Mouse (Mus musculus): ENCODE data around the gene Pomgnt2. TPM values are rescaled to one million over a fixed set of nuclear protein-coding genes. Genes with fewer than 3 reads are reported as not detected.
"Not testable (repeated sequence)": the region's sequence is repeated elsewhere in the genome, so short reads cannot be mapped to it uniquely, and the experiment has no call there.

Pomgnt2 gene
- polyA plus RNA-seq, 1 experiment from 2014 or later = 29.4 TPM

DNA sequence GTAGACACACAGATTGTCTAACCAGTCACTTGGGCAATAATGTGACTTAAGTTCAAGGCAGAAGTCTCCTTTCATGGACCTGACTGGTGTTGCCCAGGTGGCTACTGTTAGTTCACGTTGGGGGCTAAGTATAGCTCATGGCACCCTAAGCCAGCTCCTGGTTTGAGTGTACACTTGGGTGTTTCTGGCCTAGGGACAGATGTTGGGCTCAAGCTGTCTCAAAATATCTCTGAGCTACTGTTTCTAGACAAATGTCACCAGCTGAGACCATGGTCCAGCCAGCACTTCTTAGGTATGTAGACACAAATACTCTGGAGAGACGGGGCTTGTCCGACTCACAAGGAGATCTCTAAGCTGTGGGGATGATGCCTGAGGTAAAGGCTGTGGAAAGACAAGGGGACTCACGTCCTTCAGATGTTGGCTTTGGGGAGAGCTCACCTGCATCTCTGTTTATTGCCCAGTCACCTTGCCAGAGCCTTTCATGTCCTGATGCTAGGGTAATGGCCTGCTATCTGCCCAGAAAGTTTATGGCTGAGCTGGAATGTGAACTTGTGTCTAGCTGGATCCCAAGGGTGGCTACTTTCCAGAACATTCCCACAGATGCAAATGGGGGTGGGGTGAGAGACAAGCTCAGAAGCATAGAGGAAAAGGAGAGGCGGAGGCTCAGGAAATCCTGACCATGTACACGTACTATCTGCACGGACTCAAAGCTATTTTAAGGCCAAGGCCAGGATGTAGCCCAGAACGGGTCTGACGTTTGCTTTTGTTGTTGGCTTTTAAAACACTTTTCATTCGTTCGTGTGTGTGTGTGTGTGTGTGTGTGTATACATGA is 31.2 kb upstream of the Pomgnt2 start:
- Histone ChIP-seq H3K36me3 (replicated peaks; ENCODE audit: control insufficient read depth, insufficient read depth) (no peaks in the 10 kb centered on the region), H3K27ac (peak overlapping the region; percentile 33; the same call in 1 of the 2 replicates), H3K4me1 (replicated peaks; ENCODE audit: control insufficient read depth, insufficient read depth, low read length) (peaks cover 6% of the 10 kb centered on the region; the same call in 1 of the 2 replicates), H3K9ac (no peak overlapping the region), H3K4me3 (replicated peaks; ENCODE audit: low read length) (no peak overlapping the region), H3K9me3 (ENCODE audit: control insufficient read depth, low read length) (no peaks in the 10 kb centered on the region), H3K4me2 (replicated peaks) (no peak overlapping the region), H3K27me3 (ENCODE audit: control insufficient read depth, insufficient read depth, low read length) (no peaks in the 10 kb centered on the region)
- ATAC-seq (ENCODE audit: low FRiP score) (no peak), DNase-seq (ENCODE audit: low spot score) (no peak)
- WGBS = 82% methylated on average over 11 of the region's 11 CpGs

DNA sequence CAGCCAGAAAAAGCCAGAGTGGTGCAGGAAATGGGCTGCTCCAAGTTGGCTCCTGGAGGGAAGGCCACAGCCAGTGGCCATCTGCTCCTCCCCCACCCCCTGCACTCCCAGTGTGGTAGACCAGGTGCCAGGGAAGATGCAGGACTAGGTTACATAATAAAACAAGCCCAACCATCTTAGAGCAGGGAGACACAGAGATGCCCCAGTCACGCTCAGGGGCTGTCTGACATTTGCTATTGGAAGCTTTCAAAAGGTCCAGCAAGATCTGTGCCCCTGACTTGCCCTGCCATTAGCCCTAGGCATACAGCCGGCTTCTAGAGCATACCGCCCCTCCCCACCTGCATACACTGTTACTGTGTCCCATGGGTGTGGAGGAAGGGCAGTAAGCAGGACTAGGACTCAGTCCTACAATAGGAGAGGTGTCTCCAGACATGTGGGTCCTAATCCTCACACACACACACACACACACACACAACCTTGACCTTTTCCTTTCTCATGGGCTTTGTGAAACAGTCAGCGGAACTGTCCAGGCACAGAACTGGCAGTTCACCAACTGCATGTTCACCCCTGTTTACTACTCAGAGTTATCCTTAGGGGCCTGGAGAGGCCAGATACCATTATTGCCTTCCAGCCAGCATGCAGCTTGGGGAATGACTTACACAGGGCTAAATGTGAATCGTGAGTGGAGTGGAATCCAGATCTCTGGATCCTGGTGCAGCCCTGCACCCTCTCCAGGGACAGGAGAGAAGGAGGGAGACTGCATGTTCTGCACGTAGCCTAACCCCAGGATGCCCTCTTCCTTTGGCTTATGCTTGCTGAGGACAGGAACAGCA is 30.4 kb upstream of the Pomgnt2 start:
- H3K9ac ChIP-seq = no peak overlapping the region
- WGBS = 61% methylated on average over 6 of the region's 6 CpGs
- no peak overlapping the region for H3K4me3 ChIP-seq (replicated peaks; ENCODE audit: low read length)
- DNase-seq (ENCODE audit: low spot score) (no peak), ATAC-seq (ENCODE audit: low FRiP score) (0 out of 2 replicates have a peak, but pooled peaks have one; percentile 42)
- no peaks in the 10 kb centered on the region for H3K27me3 ChIP-seq (ENCODE audit: control insufficient read depth, insufficient read depth, low read length)
- H3K9me3 ChIP-seq (ENCODE audit: control insufficient read depth, low read length) = no peaks in the 10 kb centered on the region
- H3K4me1 ChIP-seq (replicated peaks; ENCODE audit: control insufficient read depth, insufficient read depth, low read length) = peaks cover 6% of the 10 kb centered on the region; the same call in 1 of the 2 replicates
- no peaks in the 10 kb centered on the region for H3K36me3 ChIP-seq (replicated peaks; ENCODE audit: control insufficient read depth, insufficient read depth)
- H3K27ac ChIP-seq = no peak overlapping the region
- H3K4me2 ChIP-seq (replicated peaks) = no peak overlapping the region

DNA sequence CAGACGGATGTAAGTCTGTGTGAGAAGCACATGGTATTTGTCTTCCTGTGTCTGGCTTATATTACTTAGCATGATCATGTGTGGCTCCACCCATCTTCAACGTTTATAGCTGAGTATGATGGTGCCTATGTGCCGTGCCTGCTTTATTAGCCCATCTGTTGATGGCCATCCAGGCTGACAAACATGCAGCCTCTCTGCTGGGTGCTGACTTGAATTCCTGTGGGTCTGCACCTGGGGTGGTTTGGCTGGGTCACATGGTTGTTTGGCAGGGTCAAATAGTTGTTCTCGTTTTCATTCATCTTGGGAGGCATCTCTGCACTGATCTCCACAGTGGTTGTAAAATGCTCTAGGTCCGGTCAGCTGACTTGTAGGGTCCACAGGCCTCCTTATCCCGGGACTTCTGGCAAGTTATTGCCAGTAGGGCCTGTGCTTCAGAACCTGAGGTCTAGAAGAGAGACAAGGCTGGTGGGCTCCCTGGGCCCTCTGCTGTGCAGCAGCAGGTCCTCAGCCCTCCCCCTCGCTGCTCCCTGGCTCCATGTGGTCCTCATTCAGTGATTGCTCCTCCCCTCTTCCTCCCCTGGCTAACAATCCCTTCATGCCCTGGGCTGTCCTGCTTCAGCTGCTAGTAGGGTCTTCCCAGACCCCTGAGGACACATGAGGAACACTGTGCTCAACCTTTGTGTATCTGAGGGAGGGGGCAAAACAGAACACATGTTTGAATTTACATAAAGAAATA is 29.1 kb upstream of the Pomgnt2 start:
- DNase-seq (ENCODE audit: low spot score) = no peak
- no peak overlapping the region for H3K9ac ChIP-seq
- no peaks in the 10 kb centered on the region for H3K36me3 ChIP-seq (replicated peaks; ENCODE audit: control insufficient read depth, insufficient read depth)
- no peak overlapping the region for H3K4me3 ChIP-seq (replicated peaks; ENCODE audit: low read length)
- no peak overlapping the region for H3K4me2 ChIP-seq (replicated peaks)
- no peaks in the 10 kb centered on the region for H3K9me3 ChIP-seq (ENCODE audit: control insufficient read depth, low read length)
- H3K27ac ChIP-seq = no peak overlapping the region
- ATAC-seq (ENCODE audit: low FRiP score) = no peak
- peaks cover 6% of the 10 kb centered on the region; the same call in 1 of the 2 replicates for H3K4me1 ChIP-seq (replicated peaks; ENCODE audit: control insufficient read depth, insufficient read depth, low read length)
- no peaks in the 10 kb centered on the region for H3K27me3 ChIP-seq (ENCODE audit: control insufficient read depth, insufficient read depth, low read length)
- 61% methylated on average over 7 of the region's 7 CpGs for WGBS

DNA sequence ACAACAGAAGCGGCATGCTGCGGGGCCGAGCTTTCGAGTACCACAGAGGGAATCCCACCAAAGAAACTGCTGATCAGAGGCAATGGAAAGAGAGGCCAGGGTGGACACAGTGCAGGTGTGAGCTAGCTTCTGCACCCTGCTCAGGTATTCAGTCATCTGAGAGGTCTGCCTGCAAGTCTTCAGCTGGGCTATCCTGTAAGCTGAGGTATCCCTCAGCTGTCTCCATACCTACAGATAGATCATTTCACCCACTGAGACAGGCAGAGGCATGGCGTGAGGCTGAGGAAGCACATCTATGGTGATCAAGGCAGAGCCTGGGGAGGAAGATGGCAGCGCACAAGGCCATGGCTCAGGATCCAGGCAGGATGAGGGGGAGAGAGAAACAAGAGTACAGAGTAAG is 27.5 kb upstream of the Pomgnt2 start:
- peaks cover 2% of the 10 kb centered on the region for H3K4me1 ChIP-seq (replicated peaks; ENCODE audit: control insufficient read depth, insufficient read depth, low read length)
- no peak overlapping the region for H3K4me2 ChIP-seq (replicated peaks)
- no peaks in the 10 kb centered on the region for H3K9me3 ChIP-seq (ENCODE audit: control insufficient read depth, low read length)
- no peak for ATAC-seq (ENCODE audit: low FRiP score)
- WGBS = 92% methylated on average over 6 of the region's 6 CpGs
- no peak for DNase-seq (ENCODE audit: low spot score)
- H3K27me3 ChIP-seq (ENCODE audit: control insufficient read depth, insufficient read depth, low read length) = no peaks in the 10 kb centered on the region
- H3K4me3 ChIP-seq (replicated peaks; ENCODE audit: low read length) = no peak overlapping the region
- H3K27ac ChIP-seq = no peak overlapping the region
- H3K9ac ChIP-seq = no peak overlapping the region
- no peaks in the 10 kb centered on the region for H3K36me3 ChIP-seq (replicated peaks; ENCODE audit: control insufficient read depth, insufficient read depth)

DNA sequence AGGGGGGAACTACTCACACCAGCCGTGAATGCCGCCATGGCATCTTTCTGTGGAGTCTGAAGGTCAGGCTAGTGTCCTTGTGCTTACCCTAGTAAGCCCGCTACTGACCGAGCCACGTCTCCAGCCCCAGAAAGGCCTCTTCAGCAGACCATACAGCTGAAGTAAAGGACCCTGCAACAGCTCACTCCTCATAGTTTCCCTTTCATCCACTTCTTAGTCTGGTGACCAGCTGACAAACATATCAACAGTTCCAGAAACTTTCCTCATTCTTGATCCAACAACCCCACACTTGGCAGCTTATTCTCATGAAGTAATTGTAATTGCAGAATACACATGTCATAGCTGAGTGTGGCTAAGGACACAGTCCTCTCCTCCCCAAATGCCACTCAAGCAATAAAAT is 27.0 kb upstream of the Pomgnt2 start:
- no peak for DNase-seq (ENCODE audit: low spot score)
- Histone ChIP-seq H3K36me3 (replicated peaks; ENCODE audit: control insufficient read depth, insufficient read depth) (no peaks in the 10 kb centered on the region), H3K4me1 (replicated peaks; ENCODE audit: control insufficient read depth, insufficient read depth, low read length) (peaks cover 8% of the 10 kb centered on the region), H3K27ac (no peak overlapping the region), H3K27me3 (ENCODE audit: control insufficient read depth, insufficient read depth, low read length) (no peaks in the 10 kb centered on the region), H3K4me2 (replicated peaks) (no peak overlapping the region), H3K4me3 (replicated peaks; ENCODE audit: low read length) (no peak overlapping the region), H3K9me3 (ENCODE audit: control insufficient read depth, low read length) (no peaks in the 10 kb centered on the region), H3K9ac (no peak overlapping the region)
- ATAC-seq (ENCODE audit: low FRiP score) = no peak
- WGBS = 83% methylated on average over 5 of the region's 5 CpGs

DNA sequence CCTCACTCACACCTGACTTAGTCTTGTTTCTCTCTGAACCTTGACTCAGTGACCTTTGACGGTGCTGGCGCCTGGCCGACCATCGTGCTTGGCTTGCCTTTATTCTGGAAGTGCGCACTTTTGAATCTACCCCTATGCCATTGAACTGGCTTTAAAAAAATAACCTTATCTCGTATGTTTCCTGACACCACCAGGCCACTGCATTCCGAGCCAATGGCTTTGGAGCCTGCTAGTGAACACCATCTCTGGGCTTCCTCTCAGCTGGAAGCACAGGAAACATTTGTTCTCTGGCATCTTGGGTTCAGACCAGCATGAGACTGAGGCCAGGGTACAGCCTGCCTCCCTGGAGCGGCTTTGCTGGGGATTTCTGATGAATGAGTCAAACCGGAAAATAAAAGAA is 25.9 kb upstream of the Pomgnt2 start:
- H3K27ac ChIP-seq = no peak overlapping the region
- H3K4me2 ChIP-seq (replicated peaks) = no peak overlapping the region
- no peaks in the 10 kb centered on the region for H3K9me3 ChIP-seq (ENCODE audit: control insufficient read depth, low read length)
- no peaks in the 10 kb centered on the region for H3K36me3 ChIP-seq (replicated peaks; ENCODE audit: control insufficient read depth, insufficient read depth)
- DNase-seq (ENCODE audit: low spot score) (no peak), ATAC-seq (ENCODE audit: low FRiP score) (no peak)
- H3K9ac ChIP-seq = no peak overlapping the region
- no peaks in the 10 kb centered on the region for H3K27me3 ChIP-seq (ENCODE audit: control insufficient read depth, insufficient read depth, low read length)
- no peak overlapping the region for H3K4me3 ChIP-seq (replicated peaks; ENCODE audit: low read length)
- 67% methylated on average over 9 of the region's 9 CpGs for WGBS
- peaks cover 9% of the 10 kb centered on the region for H3K4me1 ChIP-seq (replicated peaks; ENCODE audit: control insufficient read depth, insufficient read depth, low read length)

DNA sequence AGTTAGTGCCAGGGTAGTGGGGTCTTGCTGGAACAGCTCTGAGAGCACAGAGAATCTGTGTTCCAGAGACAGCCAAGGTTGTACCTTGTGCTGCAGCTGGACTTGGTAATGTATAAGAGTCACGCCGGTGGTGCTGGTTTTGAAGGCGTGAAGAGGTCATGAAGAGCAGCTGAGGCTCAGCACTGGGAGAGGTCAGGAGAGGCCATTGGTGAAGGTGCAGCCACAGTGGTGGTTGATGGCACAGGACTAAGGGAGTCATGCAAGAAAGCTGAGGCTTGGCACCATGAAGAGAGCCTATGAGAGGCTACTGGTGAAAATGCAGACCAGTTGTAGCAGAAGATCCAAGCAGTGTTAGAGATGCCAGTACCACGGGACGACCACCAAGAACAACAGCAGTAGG is 24.7 kb upstream of the Pomgnt2 start:
- H3K9me3 ChIP-seq (ENCODE audit: control insufficient read depth, low read length) = no peaks in the 10 kb centered on the region
- H3K4me3 ChIP-seq (replicated peaks; ENCODE audit: low read length) = no peak overlapping the region
- no peak overlapping the region for H3K4me2 ChIP-seq (replicated peaks)
- H3K27me3 ChIP-seq (ENCODE audit: control insufficient read depth, insufficient read depth, low read length) = no peaks in the 10 kb centered on the region
- H3K27ac ChIP-seq = no peak overlapping the region
- H3K4me1 ChIP-seq (replicated peaks; ENCODE audit: control insufficient read depth, insufficient read depth, low read length) = peaks cover 9% of the 10 kb centered on the region
- 96% methylated on average over 5 of the region's 5 CpGs for WGBS
- H3K36me3 ChIP-seq (replicated peaks; ENCODE audit: control insufficient read depth, insufficient read depth) = no peaks in the 10 kb centered on the region
- ATAC-seq (ENCODE audit: low FRiP score) = no peak
- H3K9ac ChIP-seq = no peak overlapping the region
- DNase-seq (ENCODE audit: low spot score) = no peak

DNA sequence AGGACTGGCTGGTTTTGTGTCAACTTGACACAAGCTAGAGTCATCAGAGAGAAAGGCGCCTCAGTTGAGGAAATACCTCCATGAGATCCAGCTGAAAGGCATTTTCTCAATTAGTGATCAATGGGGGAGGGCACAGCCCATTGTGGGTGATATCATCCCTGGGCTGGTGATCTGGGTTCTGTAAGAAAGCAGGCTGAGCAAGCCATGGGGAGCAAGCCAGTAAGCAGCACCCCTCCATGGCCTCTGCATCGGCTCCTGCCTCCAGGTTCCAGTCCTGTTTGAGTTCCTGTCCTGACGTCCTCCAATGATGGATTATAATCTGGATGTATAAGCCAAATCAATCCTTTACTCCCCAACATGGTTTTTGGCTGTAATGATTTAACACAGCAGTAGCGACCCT is 24.3 kb upstream of the Pomgnt2 start:
- not testable (repeated sequence) for H3K36me3 ChIP-seq (replicated peaks; ENCODE audit: control insufficient read depth, insufficient read depth); H3K4me1 ChIP-seq (replicated peaks; ENCODE audit: control insufficient read depth, insufficient read depth, low read length); ATAC-seq (ENCODE audit: low FRiP score); H3K27me3 ChIP-seq (ENCODE audit: control insufficient read depth, insufficient read depth, low read length); H3K4me3 ChIP-seq (replicated peaks; ENCODE audit: low read length); H3K9ac ChIP-seq; DNase-seq (ENCODE audit: low spot score); H3K9me3 ChIP-seq (ENCODE audit: control insufficient read depth, low read length); H3K4me2 ChIP-seq (replicated peaks); H3K27ac ChIP-seq
- WGBS = 93% methylated on average over 4 of the region's 4 CpGs

DNA sequence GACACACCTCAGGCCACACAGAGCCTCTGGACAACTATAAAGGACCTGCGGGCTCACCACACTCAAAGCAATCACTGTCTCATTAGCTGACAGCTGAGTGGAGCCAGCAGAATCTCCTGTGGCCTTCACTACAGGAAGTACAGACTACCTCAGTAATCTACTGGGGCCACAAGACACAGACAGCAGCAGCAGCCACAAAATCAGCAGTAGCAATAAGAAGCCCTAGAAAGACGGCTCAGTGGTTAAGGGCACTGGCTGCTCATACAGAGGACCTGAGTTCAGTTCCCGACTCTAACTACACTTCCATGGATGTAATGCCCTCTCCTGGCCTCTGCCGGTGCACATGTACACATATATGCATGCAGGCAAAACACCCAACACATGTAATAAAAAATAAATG is 23.4 kb upstream of the Pomgnt2 start:
- Histone ChIP-seq H3K27me3 (ENCODE audit: control insufficient read depth, insufficient read depth, low read length) (no peaks in the 10 kb centered on the region), H3K9ac (no peak overlapping the region), H3K4me2 (replicated peaks) (no peak overlapping the region), H3K9me3 (ENCODE audit: control insufficient read depth, low read length) (no peaks in the 10 kb centered on the region), H3K36me3 (replicated peaks; ENCODE audit: control insufficient read depth, insufficient read depth) (no peaks in the 10 kb centered on the region), H3K27ac (no peak overlapping the region), H3K4me3 (replicated peaks; ENCODE audit: low read length) (no peak overlapping the region), H3K4me1 (replicated peaks; ENCODE audit: control insufficient read depth, insufficient read depth, low read length) (peaks cover 9% of the 10 kb centered on the region)
- 84% methylated on average over 4 of the region's 4 CpGs for WGBS
- ATAC-seq (ENCODE audit: low FRiP score) = no peak
- no peak for DNase-seq (ENCODE audit: low spot score)

Data from hindbrain, embryonic 14.5 days (tissue).